Comparison of ENCODE assay signal across 8 mouse cellular contexts in the genomic region with DNA sequence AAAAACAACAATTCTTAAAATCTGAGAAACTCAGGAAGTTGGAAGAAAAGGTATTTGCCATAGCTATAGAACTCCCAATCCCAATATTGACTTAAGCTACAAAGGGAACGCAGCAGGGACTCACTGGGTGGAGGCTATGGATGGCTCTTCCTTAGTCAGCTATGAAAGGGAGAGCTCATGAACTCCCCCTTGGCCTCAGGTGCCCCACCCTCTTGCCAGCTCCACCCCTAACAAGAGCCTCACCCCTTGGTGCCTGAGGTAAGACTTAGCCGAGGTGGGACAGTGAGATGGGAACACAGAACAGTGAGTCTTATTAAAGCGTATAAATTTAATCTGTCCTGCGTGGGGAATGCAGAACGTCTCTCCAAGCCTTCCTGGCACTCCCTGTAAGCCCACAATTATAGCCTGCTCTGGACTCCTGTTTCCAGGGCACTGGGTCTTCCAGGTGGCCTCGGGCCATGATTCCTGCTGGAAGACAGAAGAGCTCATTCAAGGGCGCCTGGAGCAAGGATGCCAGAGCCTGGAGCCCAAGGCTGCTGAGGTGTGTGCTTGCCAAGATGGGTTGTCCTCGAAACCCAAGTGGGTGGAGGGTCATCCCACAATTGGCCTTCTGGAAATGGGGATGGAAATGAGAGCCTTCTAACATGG. TPM values are rescaled to one million over a fixed set of nuclear protein-coding genes. Genes with fewer than 3 reads are reported as not detected.
DNase-seq lines count a peak whose midpoint lies in the region; ATAC-seq lines count a peak whose summit lies in the region.

No protein-coding gene starts in this region.

- no peak overlapping the region for H3K4me3 ChIP-seq in heart, embryonic 11.5 days (ENCODE audit: low read depth, low read length)

- H3K36me3 ChIP-seq in heart, embryonic 11.5 days (ENCODE audit: control insufficient read depth, insufficient read depth, low read length) = no peaks in the 10 kb centered on the region

- no peak overlapping the region for H3K9ac ChIP-seq in heart, embryonic 11.5 days (ENCODE audit: low read depth, low read length)

- ATAC-seq in heart, embryonic 11.5 days (replicated peaks; ENCODE audit: insufficient number of reproducible peaks, low FRiP score, low TSS enrichment) = no peak

- DNase-seq in heart, adult 18-20 months = peak; percentile 35 to 64
- DNase-seq in Muller cell, postnatal 12 days (ENCODE audit: inconsistent ontology term) = peak; percentile 94
- DNase-seq in cerebellum, postnatal 25 days = peak; percentile 63 to 76
- DNase-seq in left cerebral cortex, adult 18-20 months (ENCODE audit: low spot score in 2 of 2) = peak; percentile 16 to 44
- no peak for DNase-seq in spleen, adult 12 weeks (ENCODE audit: low spot score)
- no peak for DNase-seq in thymus, postnatal 25 days
- no peak for DNase-seq in c-Kit-positive CD71-positive TER-119-positive erythroid progenitor cells, embryonic 14.5 days (ENCODE audit: low spot score)

- peaks cover 8% of the 10 kb centered on the region for H3K4me1 ChIP-seq in heart, embryonic 11.5 days (ENCODE audit: control insufficient read depth, insufficient read depth, low read length)

- no peaks in the 10 kb centered on the region for H3K27me3 ChIP-seq in heart, embryonic 11.5 days (ENCODE audit: control insufficient read depth, insufficient read depth, low read length)

- 88% methylated on average over 8 of the region's 8 CpGs for WGBS in heart, embryonic 11.5 days (ENCODE audit: insufficient replicate concordance)

- no peak overlapping the region for H3K27ac ChIP-seq in heart, embryonic 11.5 days (ENCODE audit: low read depth, low read length)

- no peaks in the 10 kb centered on the region for H3K9me3 ChIP-seq in heart, embryonic 11.5 days (replicated peaks; ENCODE audit: control insufficient read depth, low read length)

- H3K4me2 ChIP-seq in heart, embryonic 11.5 days = no peak overlapping the region

RNA-seq across cellular contexts. Expression of a gene that starts 55.9 kb away (rescaled TPM):
- total RNA-seq in heart, adult 18-20 months (2021) = 1 to 10 TPM; 3.1 to 3.4 TPM
- 19.0 and 19.2 TPM in 2 replicates for polyA plus RNA-seq in heart, embryonic 11.5 days (2014; fragmentation: Nextera tagmentation; extraction: Ambion mirVana)
- total RNA-seq in left cerebral cortex, adult 18-20 months (2021) = 1 to 10 TPM; 7.8 to 8.8 TPM

Comparison
In these comparisons a context has a peak if more than half of its experiments do, and no peak if none do; other contexts are left out.
1. DNase-seq: peak in heart, adult 18-20 months (2 of 2), Muller cell, postnatal 12 days (single experiment), cerebellum, postnatal 25 days (2 of 2) and left cerebral cortex, adult 18-20 months (2 of 2); none in spleen, adult 12 weeks (single experiment), thymus, postnatal 25 days (single experiment) and c-Kit-positive CD71-positive TER-119-positive erythroid progenitor cells, embryonic 14.5 days (single experiment).